Mouse (Mus musculus) cortical plate, adult 2 months (tissue): Measurements from ENCODE around the gene Rnf214.

Experiments
- CTCF ChIP-seq: fragments of 200-500 bp; IDR thresholded peaks from 2 replicates; pipeline ENCODE4 v1.5.1; 2011; ENCODE audit warnings: mild to moderate bottlenecking, control low read depth, low read length; ENCODE audit not compliant: insufficient read depth; ENCODE audit errors: extremely low read depth
- POLR2A ChIP-seq: fragments of 200-500 bp; IDR thresholded peaks from 2 replicates; pipeline ENCODE4 v1.6.1; 2011; ENCODE audit warnings: mild to moderate bottlenecking, low read length, control low read depth; ENCODE audit not compliant: insufficient read depth; ENCODE audit errors: extremely low read depth

GRCm38 (mm10) chr9:45861813-45862212 lies 44.9 kb downstream of the Rnf214 start:
- no peak for TF ChIP-seq CTCF
- TF ChIP-seq POLR2A: no peak
